Comparison of ENCODE assay signal across 8 mouse cellular contexts in the genomic region with DNA sequence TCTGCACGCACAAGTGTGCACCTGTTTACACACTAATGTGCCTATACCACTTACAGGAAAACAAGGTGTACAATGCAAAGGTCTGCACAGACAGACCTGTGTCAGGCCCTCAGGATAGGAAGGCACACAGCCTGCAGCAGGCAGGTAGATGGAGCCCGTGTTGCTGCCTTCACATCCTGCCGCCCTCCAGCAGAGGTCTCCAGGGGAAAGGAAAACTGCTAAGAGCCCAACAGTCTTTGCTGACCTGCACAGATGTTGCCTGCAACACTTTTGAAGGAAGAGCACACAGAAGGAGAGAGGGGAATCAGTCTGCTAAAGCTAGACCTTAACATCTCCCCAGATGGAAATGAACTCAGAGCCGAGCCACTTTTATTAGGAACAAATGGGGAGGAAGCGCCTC. TPM values are rescaled to one million over a fixed set of nuclear protein-coding genes. Genes with fewer than 3 reads are reported as not detected.
DNase-seq lines count a peak whose midpoint lies in the region; ATAC-seq and TF ChIP-seq lines count a peak whose summit lies in the region.

No protein-coding gene starts in this region.

- TF ChIP-seq CTCF in forebrain, postnatal 0 days (IDR thresholded peaks at IDR 0.05; ENCODE audit: low read depth) = peak; percentile 65

- H3K4me3 ChIP-seq in forebrain, postnatal 0 days (ENCODE audit: low read depth, low read length) = no peak overlapping the region
- H3K4me3 ChIP-seq in forebrain, embryonic 16.5 days (replicated peaks; ENCODE audit: low read length) = no peak overlapping the region
- H3K4me3 ChIP-seq in neural tube, embryonic 14.5 days (ENCODE audit: low read depth, low read length) = no peak overlapping the region
- no peak overlapping the region for H3K4me3 ChIP-seq in forebrain, embryonic 13.5 days

- H3K9me3 ChIP-seq in forebrain, postnatal 0 days (ENCODE audit: low read length) = no peaks in the 10 kb centered on the region
- no peaks in the 10 kb centered on the region for H3K9me3 ChIP-seq in forebrain, embryonic 16.5 days (ENCODE audit: control insufficient read depth, low read length)
- H3K9me3 ChIP-seq in neural tube, embryonic 14.5 days (ENCODE audit: control insufficient read depth, low read length) = no peaks in the 10 kb centered on the region
- no peaks in the 10 kb centered on the region for H3K9me3 ChIP-seq in forebrain, embryonic 13.5 days (replicated peaks)

- 43% methylated on average over 5 of the region's 5 CpGs for WGBS in forebrain, postnatal 0 days
- WGBS in forebrain, embryonic 16.5 days = 46% methylated on average over 5 of the region's 5 CpGs
- 40% methylated on average over 5 of the region's 5 CpGs for WGBS in neural tube, embryonic 14.5 days
- WGBS in forebrain, embryonic 13.5 days = 40% methylated on average over 5 of the region's 5 CpGs

- ATAC-seq in forebrain, postnatal 0 days = peak; percentile 63
- no peak for ATAC-seq in forebrain, embryonic 16.5 days
- ATAC-seq in neural tube, embryonic 14.5 days (ENCODE audit: low read depth) = peak; percentile 24; the same call in 1 of the 2 replicates
- ATAC-seq in erythroblast, adult 5-6 weeks (replicated peaks; ENCODE audit: low FRiP score, poor library complexity, severe bottlenecking) = no peak
- ATAC-seq in forebrain, embryonic 13.5 days = no peak

- H3K36me3 ChIP-seq in forebrain, postnatal 0 days (ENCODE audit: insufficient read depth) = no peaks in the 10 kb centered on the region
- H3K36me3 ChIP-seq in forebrain, embryonic 16.5 days (ENCODE audit: control insufficient read depth, insufficient read depth) = no peaks in the 10 kb centered on the region
- no peaks in the 10 kb centered on the region for H3K36me3 ChIP-seq in neural tube, embryonic 14.5 days (ENCODE audit: control insufficient read depth, insufficient read depth, low read length)
- H3K36me3 ChIP-seq in forebrain, embryonic 13.5 days (ENCODE audit: poor library complexity, severe bottlenecking) = no peaks in the 10 kb centered on the region

- no peak overlapping the region for H3K27ac ChIP-seq in forebrain, postnatal 0 days (ENCODE audit: low read depth, low read length)
- H3K27ac ChIP-seq in forebrain, embryonic 16.5 days (ENCODE audit: low read length) = no peak overlapping the region
- no peak overlapping the region for H3K27ac ChIP-seq in neural tube, embryonic 14.5 days (ENCODE audit: low read depth, low read length)
- H3K27ac ChIP-seq in forebrain, embryonic 13.5 days = no peak overlapping the region

- H3K4me2 ChIP-seq in forebrain, postnatal 0 days (ENCODE audit: low read depth) = peak overlapping the region; percentile 7; the same call in 1 of the 2 replicates
- H3K4me2 ChIP-seq in forebrain, embryonic 16.5 days (ENCODE audit: low read length) = no peak overlapping the region
- H3K4me2 ChIP-seq in neural tube, embryonic 14.5 days (ENCODE audit: low read depth, low read length) = peak overlapping the region; percentile 17; the same call in 1 of the 2 replicates
- H3K4me2 ChIP-seq in forebrain, embryonic 13.5 days = no peak overlapping the region

- H3K27me3 ChIP-seq in forebrain, postnatal 0 days (ENCODE audit: insufficient read depth, low read length) = no peaks in the 10 kb centered on the region
- no peaks in the 10 kb centered on the region for H3K27me3 ChIP-seq in forebrain, embryonic 16.5 days (replicated peaks; ENCODE audit: control insufficient read depth, insufficient read depth, low read length)
- no peaks in the 10 kb centered on the region for H3K27me3 ChIP-seq in neural tube, embryonic 14.5 days (ENCODE audit: control insufficient read depth, insufficient read depth, low read length)
- 0 out of 2 replicates have a peak, but pooled peaks cover 3% of the 10 kb centered on the region for H3K27me3 ChIP-seq in forebrain, embryonic 13.5 days

- H3K4me1 ChIP-seq in forebrain, postnatal 0 days (ENCODE audit: insufficient read depth) = no peaks in the 10 kb centered on the region
- peaks cover 3% of the 10 kb centered on the region; the same call in 1 of the 2 replicates for H3K4me1 ChIP-seq in forebrain, embryonic 16.5 days (replicated peaks; ENCODE audit: control insufficient read depth, insufficient read depth, low read length)
- no peaks in the 10 kb centered on the region for H3K4me1 ChIP-seq in neural tube, embryonic 14.5 days (ENCODE audit: control insufficient read depth, insufficient read depth, low read length)
- peaks cover 6% of the 10 kb centered on the region; the same call in 1 of the 2 replicates for H3K4me1 ChIP-seq in forebrain, embryonic 13.5 days

- H3K9ac ChIP-seq in forebrain, postnatal 0 days = no peak overlapping the region
- no peak overlapping the region for H3K9ac ChIP-seq in forebrain, embryonic 16.5 days (replicated peaks; ENCODE audit: low read depth, low read length)
- H3K9ac ChIP-seq in neural tube, embryonic 14.5 days (replicated peaks; ENCODE audit: low read depth, low read length) = no peak overlapping the region
- H3K9ac ChIP-seq in forebrain, embryonic 13.5 days = no peak overlapping the region

- peak; percentile 22 for DNase-seq in forebrain, postnatal 0 days
- peak; percentile 28 for DNase-seq in urinary bladder, postnatal 14 days (ENCODE audit: low spot score)
- no peak for DNase-seq in urinary bladder, postnatal 25 days (ENCODE audit: low spot score)
- peak; percentile 46 for DNase-seq in kidney, adult 18-20 months

RNA-seq across cellular contexts. Expression of gene Bcl2l11, which starts 47.0 kb away (rescaled TPM):
- total RNA-seq in forebrain, postnatal 0 days (2014; rRNA removed) = 5.2 and 11.2 TPM in 2 replicates
- polyA plus RNA-seq in forebrain, postnatal 0 days (2015; fragmentation: Nextera tagmentation; extraction: Ambion mirVana) = 4.9 and 6.7 TPM in 2 replicates
- polyA plus RNA-seq in forebrain, embryonic 16.5 days (2015; fragmentation: Nextera tagmentation; extraction: Ambion mirVana) = 8.8 and 10.1 TPM in 2 replicates
- 11.5 and 14.0 TPM in 2 replicates for polyA plus RNA-seq in neural tube, embryonic 14.5 days (2014; fragmentation: Nextera tagmentation; extraction: Ambion mirVana)
- total RNA-seq in erythroblast, adult 5-6 weeks (2015; ENCODE audit: low replicate concordance) = 3.8 and 4.0 TPM in 2 replicates
- total RNA-seq in erythroblast, adult 5-6 weeks (2017; ENCODE audit: low replicate concordance) = 8.1 and 14.8 TPM in 2 replicates
- polyA plus RNA-seq in forebrain, embryonic 13.5 days (2015; fragmentation: Nextera tagmentation; extraction: Ambion mirVana) = 11.0 and 12.1 TPM in 2 replicates

Comparison
In these comparisons a context has a peak if more than half of its experiments do, and no peak if none do; other contexts are left out.
1. ATAC-seq: peak in forebrain, postnatal 0 days (single experiment) and neural tube, embryonic 14.5 days (single experiment); none in forebrain, embryonic 16.5 days (single experiment), erythroblast, adult 5-6 weeks (single experiment) and forebrain, embryonic 13.5 days (single experiment).
2. H3K4me2 ChIP-seq: peak in forebrain, postnatal 0 days (single experiment) and neural tube, embryonic 14.5 days (single experiment); none in forebrain, embryonic 16.5 days (single experiment) and forebrain, embryonic 13.5 days (single experiment).